Mouse (Mus musculus): Measurements from ENCODE around the gene Smim7. TPM values are rescaled to one million over a fixed set of nuclear protein-coding genes. Genes with fewer than 3 reads are reported as not detected.

Gene Smim7
- polyA plus RNA-seq, 1 experiment: 48.3 TPM

GRCm38 (mm10) chr8:72548644-72549313 lies 22.1 kb downstream of the Smim7 start:
- Histone ChIP-seq H3K4me3 (replicated peaks; ENCODE audit: extremely low read depth, low read depth, low read length) (peak overlapping the region; percentile 88), H3K4me1 (ENCODE audit: control insufficient read depth, insufficient read depth, low read length) (peaks cover 17% of the 10 kb centered on the region)
- DNase-seq: peak; percentile 27
- no peak for TF ChIP-seq POLR2A (IDR thresholded peaks at IDR 0.05; ENCODE audit: borderline replicate concordance, extremely low read depth, low read depth, low read length)
- no peak for TF ChIP-seq CTCF (IDR thresholded peaks at IDR 0.05; ENCODE audit: insufficient read depth, low read length)
- under 1% methylated on average over 45 of the region's 45 CpGs for WGBS

GRCm38 (mm10) chr8:72547802-72548643 lies 22.9 kb downstream of the Smim7 start, which contains the start of gene Med26:
TSS of gene Med26 (minus strand) at chr8:72548270.
- H3K4me3 ChIP-seq (replicated peaks; ENCODE audit: extremely low read depth, low read depth, low read length): peak within 1 kb of the TSS; percentile 88
- peak; percentile 39; the same call in 1 of the 2 replicates for TF ChIP-seq POLR2A (IDR thresholded peaks at IDR 0.05; ENCODE audit: borderline replicate concordance, extremely low read depth, low read depth, low read length)
- TF ChIP-seq CTCF (IDR thresholded peaks at IDR 0.05; ENCODE audit: insufficient read depth, low read length): no peak
- under 1% methylated on average over 92 of the region's 92 CpGs for WGBS
- H3K4me1 ChIP-seq (ENCODE audit: control insufficient read depth, insufficient read depth, low read length): peaks cover 17% of the 10 kb centered on the region
- peak; percentile 95 for DNase-seq

- 2% methylated on average over 27 of the region's 27 CpGs for WGBS
- no peak for TF ChIP-seq POLR2A (IDR thresholded peaks at IDR 0.05; ENCODE audit: borderline replicate concordance, extremely low read depth, low read depth, low read length)
- no peak for TF ChIP-seq CTCF (IDR thresholded peaks at IDR 0.05; ENCODE audit: insufficient read depth, low read length)
- Histone ChIP-seq H3K4me3 (replicated peaks; ENCODE audit: extremely low read depth, low read depth, low read length) (peak overlapping the region; percentile 72), H3K4me1 (ENCODE audit: control insufficient read depth, insufficient read depth, low read length) (peaks cover 17% of the 10 kb centered on the region)
- DNase-seq: no peak
These were observed 23.6 kb downstream of the Smim7 start for GRCm38 (mm10) chr8:72547122-72547801.

- Histone ChIP-seq H3K4me3 (replicated peaks; ENCODE audit: extremely low read depth, low read depth, low read length) (no peak overlapping the region), H3K4me1 (ENCODE audit: control insufficient read depth, insufficient read depth, low read length) (no peaks in the 10 kb centered on the region)
- no peak for DNase-seq
- TF ChIP-seq POLR2A (IDR thresholded peaks at IDR 0.05; ENCODE audit: borderline replicate concordance, extremely low read depth, low read depth, low read length) (no peak), CTCF (IDR thresholded peaks at IDR 0.05; ENCODE audit: insufficient read depth, low read length) (peak; percentile 34; the same call in 1 of the 2 replicates)
These were observed 31.7 kb downstream of the Smim7 start for GRCm38 (mm10) chr8:72539234-72539633.

GRCm38 (mm10) chr8:72534888-72535287 lies 36.0 kb downstream of the Smim7 start:
- WGBS: 92% methylated on average over 3 of the region's 3 CpGs
- H3K4me3 ChIP-seq (replicated peaks; ENCODE audit: extremely low read depth, low read depth, low read length): no peak overlapping the region

GRCm38 (mm10) chr8:72532103-72532502 lies 38.8 kb downstream of the Smim7 start:
- TF ChIP-seq POLR2A (IDR thresholded peaks at IDR 0.05; ENCODE audit: borderline replicate concordance, extremely low read depth, low read depth, low read length) (no peak), CTCF (IDR thresholded peaks at IDR 0.05; ENCODE audit: insufficient read depth, low read length) (no peak)
- no peak overlapping the region for H3K4me3 ChIP-seq (replicated peaks; ENCODE audit: extremely low read depth, low read depth, low read length)
- DNase-seq: no peak
- peaks cover 2% of the 10 kb centered on the region; the same call in 1 of the 2 replicates for H3K4me1 ChIP-seq (ENCODE audit: control insufficient read depth, insufficient read depth, low read length)
- WGBS: 89% methylated on average over 1 of the region's 1 CpGs

More at GRCm38 (mm10) chr8:72534888-72535287, 36.0 kb downstream of the Smim7 start:
- TF ChIP-seq CTCF (IDR thresholded peaks at IDR 0.05; ENCODE audit: insufficient read depth, low read length) (no peak), POLR2A (IDR thresholded peaks at IDR 0.05; ENCODE audit: borderline replicate concordance, extremely low read depth, low read depth, low read length) (no peak)
- H3K4me1 ChIP-seq (ENCODE audit: control insufficient read depth, insufficient read depth, low read length): peaks cover 2% of the 10 kb centered on the region; the same call in 1 of the 2 replicates
- no peak for DNase-seq

GRCm38 (mm10) chr8:72521888-72522287 lies 49.0 kb downstream of the Smim7 start:
- no peak for DNase-seq
- Histone ChIP-seq H3K4me3 (replicated peaks; ENCODE audit: extremely low read depth, low read depth, low read length) (no peak overlapping the region), H3K4me1 (ENCODE audit: control insufficient read depth, insufficient read depth, low read length) (no peaks in the 10 kb centered on the region)
- TF ChIP-seq CTCF (IDR thresholded peaks at IDR 0.05; ENCODE audit: insufficient read depth, low read length) (no peak), POLR2A (IDR thresholded peaks at IDR 0.05; ENCODE audit: borderline replicate concordance, extremely low read depth, low read depth, low read length) (no peak)

- no peak for DNase-seq
- TF ChIP-seq CTCF (IDR thresholded peaks at IDR 0.05; ENCODE audit: insufficient read depth, low read length) (no peak), POLR2A (IDR thresholded peaks at IDR 0.05; ENCODE audit: borderline replicate concordance, extremely low read depth, low read depth, low read length) (no peak)
- no peaks in the 10 kb centered on the region for H3K4me1 ChIP-seq (ENCODE audit: control insufficient read depth, insufficient read depth, low read length)
- no peak overlapping the region for H3K4me3 ChIP-seq (replicated peaks; ENCODE audit: extremely low read depth, low read depth, low read length)
- WGBS: 66% methylated on average over 7 of the region's 7 CpGs
These were observed 53.4 kb downstream of the Smim7 start for GRCm38 (mm10) chr8:72517421-72517988.

Other genes starting within 250 kb of the Smim7 start
- gene Eps15l1, start 149.6 kb downstream of the Smim7 start, polyA plus RNA-seq (2012; rRNA removed): 35.5 and 48.3 TPM in 2 replicates
- 0.49 and 0.51 TPM in 2 replicates for gene Calr3, start 127.2 kb downstream of the Smim7 start, polyA plus RNA-seq (2012; rRNA removed)
- 6.4 and 8.7 TPM in 2 replicates for gene 1700030K09Rik, start 127.2 kb downstream of the Smim7 start, polyA plus RNA-seq (2012; rRNA removed)
- gene Cherp, start 95.9 kb downstream of the Smim7 start, polyA plus RNA-seq (2012; rRNA removed): 44.5 and 47.0 TPM in 2 replicates
- gene Slc35e1, start 78.5 kb downstream of the Smim7 start, polyA plus RNA-seq (2012; rRNA removed): 66.5 and 74.9 TPM in 2 replicates
- gene Med26, start 22.8 kb downstream of the Smim7 start, polyA plus RNA-seq (2012; rRNA removed): 10.0 and 14.3 TPM in 2 replicates
- gene Tmem38a, start 967 bp upstream of the Smim7 start, polyA plus RNA-seq (2012; rRNA removed): 39.3 and 101 TPM in 2 replicates
- 0.97 and 1.0 TPM in 2 replicates for gene Nwd1, start 75.6 kb upstream of the Smim7 start, polyA plus RNA-seq (2012; rRNA removed)
- gene Sin3b, start 152.2 kb upstream of the Smim7 start, polyA plus RNA-seq (2012; rRNA removed): 89.9 and 108 TPM in 2 replicates
- gene F2rl3, start 190.8 kb upstream of the Smim7 start, polyA plus RNA-seq (2012; rRNA removed): 1.9 and 2.1 TPM in 2 replicates